Mouse (Mus musculus): ENCODE measurements at regions not wholly inside any gene's neighbourhood (a gene's known extent, or its start where the extent isn't known, plus 50 kb on each side); places are given as distances from the start of the nearest gene placed in this dataset.

DNA sequence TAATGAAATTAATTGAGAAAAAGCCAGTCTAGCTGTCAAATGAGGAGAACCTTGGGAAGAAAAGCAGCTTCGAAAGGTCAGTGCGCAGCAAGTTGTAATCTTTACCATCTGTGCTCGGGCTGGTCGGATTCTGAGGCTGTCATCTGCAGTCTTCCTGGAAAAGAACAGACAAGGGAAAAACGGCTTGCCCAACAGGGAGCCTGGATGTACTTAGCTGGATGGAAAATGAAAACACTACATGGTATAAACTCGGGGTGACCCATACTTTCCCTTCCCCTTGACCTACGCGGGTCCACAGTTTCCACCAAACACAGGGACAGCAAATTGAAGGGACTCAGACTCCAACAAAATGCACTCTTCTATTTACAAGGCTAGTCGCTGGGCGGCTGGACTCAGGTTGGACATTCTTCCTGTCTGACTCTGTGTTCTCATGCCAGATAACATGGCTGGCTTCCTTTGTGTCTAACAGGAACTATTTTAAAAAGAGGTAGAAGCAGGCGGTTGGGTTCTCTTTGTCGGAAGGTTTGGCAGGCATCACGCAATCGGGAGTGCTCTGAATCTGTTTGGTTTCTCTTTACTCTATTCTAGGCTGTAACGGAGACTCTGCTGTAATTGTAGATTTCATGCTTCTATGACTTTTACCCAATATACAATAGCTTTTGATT is 648.5 kb downstream of the Epha4 start:
- peak; percentile 12 to 15 for DNase-seq (ENCODE audit: low spot score in 2 of 2)

DNA sequence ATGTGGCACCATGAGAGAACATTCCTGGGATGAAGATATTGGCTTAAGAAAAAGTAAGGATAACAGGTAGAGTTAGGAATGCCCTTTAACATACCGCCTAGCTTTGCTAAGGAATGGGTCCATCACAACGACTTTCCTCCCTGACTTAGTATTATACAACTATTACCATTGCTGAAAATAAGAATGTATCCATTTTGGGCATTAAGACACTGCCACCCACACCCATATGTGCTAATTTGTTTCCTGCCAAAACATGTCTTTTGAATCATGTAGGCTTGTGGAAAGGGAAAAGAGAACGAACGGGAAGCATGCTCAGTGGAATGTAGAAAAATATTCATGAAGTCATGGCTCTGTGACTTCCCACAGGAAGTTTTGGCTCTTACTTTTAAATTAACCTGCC is 641.7 kb downstream of the Epha4 start:
- peak; percentile 54 to 68 for DNase-seq (ENCODE audit: low spot score in 2 of 2)

DNA sequence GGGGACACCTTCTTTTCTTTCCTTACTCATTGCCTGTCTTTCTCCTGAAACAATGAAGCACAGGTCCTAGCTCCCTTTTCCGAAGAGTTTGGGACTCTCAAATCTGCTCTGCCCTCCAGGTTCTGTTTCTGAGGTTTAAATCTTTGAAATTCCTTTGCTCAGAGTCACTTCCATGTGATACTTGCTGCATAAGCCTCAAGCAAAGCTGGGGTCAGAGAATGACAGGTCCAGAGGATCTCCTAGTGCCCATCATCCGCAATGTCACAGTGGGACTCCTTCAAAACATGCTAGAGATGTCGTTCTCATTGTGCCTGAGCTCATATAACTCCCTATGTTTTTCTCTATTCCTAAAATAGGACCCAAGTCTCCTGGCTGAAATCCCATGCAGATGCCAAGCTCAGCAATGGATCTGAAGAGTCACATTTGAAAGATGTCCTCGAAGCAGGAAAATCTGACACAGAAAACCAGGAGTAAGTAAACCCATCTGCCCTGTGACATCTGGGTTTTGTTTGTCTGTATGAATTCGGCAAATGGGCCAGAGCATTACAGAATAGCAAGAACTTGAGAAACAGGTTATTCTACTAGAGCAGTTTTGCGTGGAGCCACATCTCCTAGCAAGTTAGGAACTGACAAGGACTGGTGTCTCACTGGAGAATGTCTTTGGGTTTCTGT is 634.6 kb downstream of the Epha4 start:
- DNase-seq (ENCODE audit: low spot score in 2 of 2), result peak in 1 of 2 experiments; percentile 26

DNA sequence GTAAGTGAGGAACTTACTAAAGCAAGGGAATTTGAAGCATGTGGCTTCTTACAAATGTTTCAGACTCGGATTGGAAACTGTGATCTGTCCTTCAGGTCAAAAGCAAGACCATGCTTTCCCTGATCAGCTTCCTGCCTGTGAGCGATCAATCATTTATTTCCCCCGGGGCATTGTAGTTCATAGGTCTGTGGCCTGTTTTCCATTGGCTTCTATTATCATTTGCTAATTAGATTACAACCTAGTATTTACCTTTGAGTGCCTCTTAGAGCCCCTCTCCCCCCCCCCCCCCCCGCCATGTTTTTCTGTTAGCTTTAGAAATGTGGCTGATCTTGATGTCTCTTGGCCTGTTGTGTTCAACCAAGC is 634.1 kb downstream of the Epha4 start:
- no peak for DNase-seq (ENCODE audit: low spot score in 2 of 2)

DNA sequence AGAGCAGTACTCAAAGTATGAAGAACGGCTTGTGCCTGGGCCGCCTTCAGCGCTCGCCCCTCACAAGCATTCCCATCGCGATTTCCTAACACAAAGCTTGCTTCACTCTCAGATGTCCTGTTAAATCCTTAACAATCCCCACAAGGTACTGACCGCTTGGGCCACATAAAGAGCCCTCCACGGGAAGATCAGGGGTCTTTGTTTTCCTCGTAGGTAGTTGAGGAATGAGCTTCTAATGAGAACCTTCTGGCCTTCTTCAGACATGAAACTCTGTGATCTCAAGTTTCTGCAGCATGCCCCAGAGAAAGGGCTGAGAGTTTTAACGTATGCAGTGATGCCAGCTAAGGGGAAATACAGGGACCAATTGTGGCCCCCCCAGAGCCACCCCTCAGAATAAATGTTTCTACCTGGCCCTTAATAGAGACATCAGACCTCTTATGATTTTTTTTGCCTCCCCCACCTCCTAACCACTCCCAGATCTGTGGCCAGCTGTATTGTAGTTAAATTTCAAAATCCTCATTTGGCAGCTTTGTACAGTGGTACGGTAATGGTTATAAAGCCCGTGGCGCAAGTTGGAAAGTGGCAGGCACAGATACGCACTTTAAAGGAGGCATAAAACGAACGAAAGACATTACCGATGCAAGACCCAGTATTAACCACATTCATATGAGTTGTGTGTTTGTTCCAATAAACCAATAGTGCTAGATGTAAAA is 618.6 kb downstream of the Epha4 start:
- DNase-seq (ENCODE audit: low spot score in 2 of 2), result no peak

DNA sequence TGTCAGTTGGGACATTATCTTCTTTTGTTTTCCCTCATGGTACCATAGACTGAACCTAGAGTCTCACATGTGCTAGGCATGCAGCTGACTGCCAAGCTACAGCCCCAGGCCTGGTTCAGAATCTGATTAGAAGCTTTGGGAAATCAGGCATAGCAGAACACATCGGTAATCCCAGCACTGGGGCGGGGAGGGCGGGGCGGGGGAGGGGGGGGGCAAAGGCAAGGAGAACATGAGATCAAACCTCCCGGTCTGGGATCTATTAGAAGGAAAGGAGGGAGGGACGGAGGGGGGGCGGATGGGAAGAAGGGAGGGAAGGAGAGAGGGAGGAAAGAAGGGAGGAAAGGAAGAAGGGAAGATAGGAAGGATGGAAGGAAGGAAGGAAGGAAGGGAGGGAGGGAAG is 617.5 kb downstream of the Epha4 start:
- no peak for DNase-seq (ENCODE audit: low spot score in 2 of 2)

DNA sequence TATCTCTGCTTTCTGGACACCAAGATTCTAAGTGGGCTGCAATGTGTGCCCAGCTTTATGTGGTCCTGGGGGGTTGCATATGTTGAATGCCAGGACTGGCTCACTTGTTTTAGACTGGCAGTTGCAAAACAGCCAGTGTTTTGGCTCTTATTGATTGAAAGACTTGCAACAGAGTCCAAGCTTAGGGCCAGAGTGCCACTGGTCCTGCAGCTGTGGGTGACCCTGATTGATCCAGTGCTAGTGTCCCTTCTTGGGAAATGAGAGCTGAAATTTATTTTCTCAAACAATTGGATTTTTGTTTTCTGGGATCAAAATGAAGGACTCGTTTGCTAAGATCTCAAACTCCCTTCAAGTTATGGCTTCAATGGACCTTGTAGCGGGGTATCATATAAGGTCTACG is 603.4 kb downstream of the Epha4 start:
- DNase-seq (ENCODE audit: low spot score in 2 of 2), result no peak

DNA sequence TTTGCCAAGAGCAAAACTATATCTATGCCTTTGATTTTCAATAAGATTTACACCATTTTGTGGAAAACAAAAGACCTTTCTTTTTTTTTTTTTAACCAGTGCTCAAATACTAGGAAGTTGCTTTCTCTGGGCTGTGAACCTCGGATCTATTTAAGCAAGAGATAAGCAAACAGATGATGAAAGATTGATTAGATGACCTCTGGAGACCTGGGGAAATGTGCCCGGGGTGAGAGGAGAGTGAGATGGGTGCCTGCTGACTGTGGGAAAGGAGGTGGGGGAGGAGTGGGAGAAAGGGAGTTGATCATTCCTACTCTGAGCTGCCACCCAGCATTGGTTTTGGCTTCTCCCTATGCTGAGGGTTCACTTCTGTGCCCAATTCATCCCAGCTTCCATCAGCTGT is 595.3 kb downstream of the Epha4 start:
- DNase-seq (ENCODE audit: low spot score in 2 of 2), result no peak

DNA sequence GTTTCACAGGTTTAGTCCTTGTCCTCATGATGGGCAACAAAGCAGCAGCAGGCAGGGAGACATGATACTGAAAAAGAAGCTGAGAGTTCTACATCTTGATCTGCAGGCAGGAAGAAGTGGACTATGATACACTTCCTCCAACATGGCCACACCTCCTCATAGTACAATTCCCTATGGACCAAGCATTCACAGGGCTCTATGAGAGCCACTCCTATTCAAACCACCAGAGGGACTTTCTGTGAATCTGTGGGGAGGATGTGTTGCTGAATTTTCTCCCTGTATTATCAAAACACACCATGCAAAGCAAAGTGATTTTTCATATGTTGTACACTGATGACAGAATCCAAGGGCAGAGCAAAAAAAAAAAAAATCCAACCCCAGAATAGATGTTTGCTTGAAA is 594.3 kb downstream of the Epha4 start:
- no peak for DNase-seq (ENCODE audit: low spot score in 2 of 2)

DNA sequence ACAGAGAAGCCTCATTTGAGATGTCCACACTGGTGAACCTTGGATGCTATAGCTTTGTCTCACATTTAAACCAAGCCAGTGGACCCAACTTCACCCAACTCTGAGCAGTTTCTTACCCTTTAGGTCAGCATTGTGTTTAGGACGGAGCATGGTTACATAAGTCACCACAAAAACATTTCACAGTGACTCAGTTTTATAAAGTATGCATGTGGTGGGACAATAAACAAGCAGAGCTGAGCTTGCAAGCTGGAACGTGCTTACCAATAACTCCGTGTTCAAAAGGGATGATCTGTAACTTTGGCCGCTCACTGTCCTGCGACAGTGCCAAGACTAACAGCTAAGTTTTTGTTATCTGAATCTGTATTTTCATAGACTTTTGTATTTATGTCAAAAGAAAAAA is 587.8 kb downstream of the Epha4 start:
- no peak for DNase-seq (ENCODE audit: low spot score in 2 of 2)

DNA sequence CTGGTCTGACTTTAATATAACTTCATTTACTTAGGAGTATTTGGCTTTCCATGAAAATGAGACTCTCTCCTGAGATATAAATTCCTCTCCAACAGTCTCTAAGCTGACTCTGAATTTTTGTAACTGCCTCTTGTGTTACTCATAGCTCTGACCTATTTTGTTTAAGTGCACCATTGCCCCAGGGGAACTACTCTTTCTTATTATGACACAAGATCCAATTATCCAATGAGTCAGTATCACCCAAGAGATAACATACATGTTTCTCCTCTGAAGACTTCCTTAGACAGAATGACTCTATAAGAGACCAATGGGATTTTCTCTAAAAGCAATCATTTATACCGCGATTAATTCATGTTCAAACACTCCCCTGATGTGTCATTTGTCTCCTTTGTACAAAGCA is 586.9 kb downstream of the Epha4 start:
- DNase-seq (ENCODE audit: low spot score in 2 of 2), result no peak

DNA sequence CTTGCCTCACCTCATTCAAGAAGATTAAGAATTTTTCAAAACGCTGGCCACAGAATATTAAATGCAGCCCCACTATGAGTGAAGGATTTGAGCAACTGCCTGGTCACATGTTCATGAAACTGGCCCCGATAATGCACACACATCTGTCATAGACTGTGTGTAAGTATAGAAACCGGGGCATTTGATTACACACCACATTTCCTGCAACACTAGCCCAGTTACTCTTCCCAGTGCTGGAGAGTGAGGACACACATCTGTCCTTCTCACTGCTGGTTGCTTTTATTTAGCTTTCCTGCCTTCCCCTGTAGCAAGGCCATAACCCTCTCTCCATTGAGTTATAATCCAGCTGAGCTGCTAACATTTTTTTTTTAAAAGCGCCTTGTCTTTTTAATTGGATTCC is 581.4 kb downstream of the Epha4 start:
- DNase-seq (ENCODE audit: low spot score in 2 of 2), result no peak

DNA sequence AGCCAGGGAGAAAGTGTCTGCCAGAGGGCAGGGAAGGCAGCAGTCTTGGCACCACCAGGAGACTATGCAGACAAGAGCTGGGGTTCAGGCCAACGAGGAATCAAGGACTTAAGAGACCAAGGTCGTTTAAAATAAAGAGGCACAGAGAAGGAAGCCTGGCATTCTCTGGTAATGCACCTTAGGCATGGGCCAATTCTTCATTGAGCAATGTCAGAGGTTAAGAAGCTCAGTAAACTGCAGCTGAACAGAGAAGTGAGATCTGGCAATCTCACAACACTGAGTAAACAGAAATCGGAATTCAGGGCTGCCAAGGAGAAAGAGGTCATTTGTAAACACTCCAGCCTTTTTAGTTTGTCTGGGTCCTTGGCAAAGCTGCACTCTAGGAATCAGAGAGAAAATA is 572.2 kb downstream of the Epha4 start:
- no peak for DNase-seq (ENCODE audit: low spot score in 2 of 2)

DNA sequence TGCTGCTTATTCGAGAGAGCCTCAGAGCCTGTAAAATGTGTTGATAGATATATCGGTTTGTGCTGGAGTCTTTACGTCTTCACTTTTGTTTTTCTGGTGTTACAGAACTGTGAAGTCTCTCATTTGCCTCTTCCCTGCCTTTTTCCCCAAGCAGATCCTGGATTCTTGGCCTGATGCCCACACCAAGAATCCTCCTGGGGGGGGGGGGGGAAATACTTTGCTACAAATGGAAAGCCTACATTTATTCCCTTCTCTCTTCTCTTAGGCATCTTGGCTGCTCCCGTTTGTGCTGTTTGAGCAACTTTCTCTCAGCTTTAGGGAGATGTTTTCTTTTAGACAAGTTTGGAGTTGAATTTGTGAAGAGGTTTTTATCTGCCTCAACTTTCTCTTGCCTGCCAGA is 570.8 kb downstream of the Epha4 start:
- DNase-seq (ENCODE audit: low spot score in 2 of 2), result no peak

DNA sequence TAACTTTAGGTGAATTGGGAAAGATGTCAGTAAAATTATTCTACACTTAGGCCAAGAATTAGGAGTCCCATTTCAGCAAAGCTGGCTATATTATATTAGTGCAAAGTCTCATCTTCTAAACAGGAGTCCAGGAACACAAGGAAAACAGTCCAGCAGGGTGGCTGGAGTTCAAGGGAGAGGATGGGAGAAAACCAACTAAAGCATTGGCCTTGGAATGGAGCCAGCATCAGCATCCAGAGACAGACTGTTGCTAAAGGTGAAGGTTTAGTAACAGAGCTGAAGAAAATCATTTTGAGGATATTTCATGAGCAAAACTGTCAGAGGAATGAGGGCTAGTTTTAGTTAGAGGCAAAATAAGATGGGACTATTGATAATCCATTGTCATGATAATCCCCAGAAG is 559.9 kb downstream of the Epha4 start:
- no peak for DNase-seq (ENCODE audit: low spot score in 2 of 2)

DNA sequence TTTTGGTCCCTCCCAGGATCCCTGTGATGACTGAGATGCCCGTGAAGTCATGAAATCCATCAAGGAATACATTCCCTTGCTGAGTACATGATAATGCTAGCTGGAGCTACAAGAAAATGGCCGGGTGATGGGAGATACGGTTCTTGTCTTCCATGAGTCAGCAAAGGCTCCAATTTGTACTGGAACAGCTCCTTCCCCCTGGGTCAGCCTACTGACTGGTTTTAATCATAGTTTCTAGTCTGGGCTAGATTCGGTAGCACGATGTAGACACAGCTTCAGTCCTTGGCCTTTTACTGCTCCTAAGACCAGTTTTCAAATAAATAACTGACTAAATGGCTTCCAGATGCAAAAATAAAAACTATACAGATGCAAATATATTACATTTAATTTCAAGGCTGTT is 557.5 kb downstream of the Epha4 start:
- no peak for DNase-seq (ENCODE audit: low spot score in 2 of 2)

DNA sequence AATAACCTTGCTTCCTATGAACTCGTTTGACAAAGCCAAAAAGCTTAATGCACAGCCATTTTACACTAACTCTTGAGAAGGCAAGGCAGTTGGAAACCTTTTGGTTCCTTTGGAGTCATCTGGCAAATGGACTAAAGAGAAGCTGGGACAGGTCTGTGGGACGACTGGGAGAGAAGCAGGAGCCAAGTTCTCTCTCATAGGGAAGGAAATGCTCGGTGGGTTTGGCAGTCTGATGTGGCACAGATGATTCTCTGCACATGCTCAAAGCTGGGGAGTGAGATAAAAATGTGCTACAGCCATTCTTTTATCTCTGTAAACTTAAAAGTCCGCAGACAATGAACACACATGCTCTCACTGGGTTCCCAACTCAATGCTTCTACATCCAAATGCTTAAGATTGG is 556.2 kb downstream of the Epha4 start:
- DNase-seq (ENCODE audit: low spot score in 2 of 2), result no peak

DNA sequence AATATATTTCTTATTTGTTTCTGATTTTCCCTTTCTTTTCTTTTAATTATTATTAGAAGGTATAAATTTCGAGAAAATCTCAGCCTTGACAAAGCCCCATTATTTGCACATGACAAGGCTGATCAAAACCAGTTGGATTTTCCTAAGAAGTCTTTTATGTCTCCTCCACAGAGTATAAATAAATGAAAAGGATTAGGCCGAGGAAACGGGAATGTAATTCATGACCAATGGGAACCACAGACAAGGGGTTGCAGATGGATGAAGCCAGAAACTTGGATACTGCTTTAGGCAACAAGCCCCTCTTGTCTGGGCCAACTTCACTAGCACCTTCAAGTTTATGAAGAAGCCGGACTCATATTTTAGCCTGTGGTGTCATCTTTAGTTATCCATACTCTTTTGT is 542.4 kb downstream of the Epha4 start:
- no peak for DNase-seq (ENCODE audit: low spot score in 2 of 2)

DNA sequence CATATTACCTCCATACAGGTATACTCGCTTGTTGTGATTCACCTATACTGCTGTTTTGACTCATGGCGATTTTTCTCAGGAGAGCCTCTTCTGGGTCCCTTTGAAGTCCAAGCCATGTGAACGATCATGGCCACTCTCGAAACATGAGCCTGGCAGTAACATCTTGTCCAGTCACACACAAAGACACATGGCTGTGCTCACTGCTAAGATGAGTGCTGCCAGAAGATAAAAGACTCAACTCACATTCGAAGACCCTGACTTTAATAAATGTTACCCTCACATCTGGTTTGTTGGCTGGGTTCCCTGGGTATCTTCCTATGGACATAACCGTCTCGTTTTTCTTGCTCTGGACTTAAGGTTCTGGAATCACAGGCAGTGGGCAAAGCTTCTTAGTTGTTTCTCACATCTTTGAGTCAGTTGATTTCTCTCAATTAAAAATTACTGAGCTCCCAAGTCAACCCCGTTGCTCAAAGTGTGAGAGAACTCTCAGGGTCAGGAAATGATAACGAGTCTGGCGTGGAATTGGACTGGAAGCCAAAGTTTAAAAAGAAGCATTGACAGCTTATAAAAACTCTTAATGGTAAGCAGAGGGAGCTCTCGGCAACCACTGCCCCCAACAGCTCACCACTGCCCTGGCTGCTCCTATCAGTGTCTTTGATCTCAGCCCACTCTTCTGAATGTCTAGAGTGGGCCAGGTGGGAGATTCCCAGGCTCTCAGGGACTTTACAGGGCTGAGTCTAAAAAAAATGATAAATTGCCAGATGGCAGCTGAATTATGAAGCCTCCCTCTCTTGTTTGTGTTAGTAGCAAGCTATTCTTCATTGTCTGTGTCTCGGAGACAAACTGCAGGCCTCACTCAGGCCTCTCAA is 539.6 kb downstream of the Epha4 start:
- no peak for DNase-seq (ENCODE audit: low spot score in 2 of 2)

DNA sequence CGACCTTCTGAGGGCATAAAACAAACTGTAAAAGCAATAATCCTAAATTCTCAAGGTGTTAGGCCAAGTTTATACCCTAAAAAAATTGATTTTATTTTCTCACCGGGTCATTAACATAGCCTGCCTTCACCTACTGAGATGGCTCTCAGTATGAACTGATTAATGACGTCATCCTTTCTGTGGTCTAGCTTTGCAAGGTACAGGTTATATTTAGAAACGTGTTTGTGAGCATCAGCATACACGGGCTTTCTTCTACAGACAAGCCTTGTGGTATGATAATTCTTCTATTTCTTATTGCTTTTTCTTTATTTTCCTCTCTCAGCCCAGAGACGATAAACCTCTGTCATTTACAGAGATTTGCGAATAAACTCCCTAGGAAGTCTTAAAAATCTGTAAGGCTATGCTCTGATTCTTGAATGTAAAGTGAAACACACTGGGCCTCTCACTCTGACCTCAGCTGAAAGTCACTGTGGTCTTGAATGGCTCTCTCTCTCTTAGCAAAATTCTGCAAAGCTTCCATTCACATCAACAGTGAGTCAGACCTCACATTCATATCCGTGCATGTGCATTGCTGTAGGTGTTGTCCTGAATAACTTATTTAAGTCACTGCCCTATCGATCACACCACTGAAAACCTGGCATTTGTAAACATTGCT is 534.3 kb downstream of the Epha4 start:
- no peak for DNase-seq (ENCODE audit: low spot score in 2 of 2)

DNA sequence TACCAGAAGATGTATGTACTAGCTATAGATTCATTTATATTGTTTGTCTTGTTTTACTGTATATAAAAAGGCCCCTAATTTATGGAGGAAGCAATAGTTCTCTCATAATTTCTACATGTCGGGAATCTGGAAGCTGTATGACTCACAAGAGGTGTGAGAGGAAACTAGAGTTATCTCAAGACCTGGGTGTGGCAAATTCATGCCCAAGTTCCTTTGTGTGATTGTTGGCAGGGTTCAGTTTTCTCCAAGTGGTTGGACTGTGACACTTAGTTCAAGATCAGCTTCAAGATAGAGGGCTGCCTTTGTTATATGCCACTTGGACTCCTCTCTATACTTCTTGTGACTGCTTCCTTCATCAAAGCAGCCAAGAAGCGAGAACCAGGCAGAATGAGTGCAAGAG is 521.1 kb downstream of the Epha4 start:
- DNase-seq (ENCODE audit: low spot score in 2 of 2), result no peak

Data from left cerebral cortex, adult 18-20 months (tissue).